Mouse (Mus musculus) G1E (cell line): ENCODE measurements at regions not wholly inside any gene's neighbourhood (a gene's known extent, or its start where the extent isn't known, plus 50 kb on each side); places are given as distances from the start of the nearest gene placed in this dataset.

Experiments used
- CTCF ChIP-seq: IDR thresholded peaks from 2 replicates; pipeline ENCODE4 v1.5.1; 2012; ENCODE audit warnings: low read depth, low read length, inconsistent platforms, mixed read lengths
- GATA1 ChIP-seq: IDR thresholded peaks from 2 replicates; pipeline ENCODE4 v1.6.1; 2012; ENCODE audit warnings: borderline replicate concordance, low read length, inconsistent platforms, mixed read lengths
- GATA2 ChIP-seq: IDR thresholded peaks from 2 replicates; pipeline ENCODE4 v1.6.1; 2012; ENCODE audit warnings: low read depth, low read length, inconsistent platforms, borderline replicate concordance

GRCm38 (mm10) chr1:77220783-77221182 lies 294.1 kb downstream of the Epha4 start:
- TF ChIP-seq CTCF (no peak), GATA1 (no peak), GATA2 (no peak)
